Mouse (Mus musculus) kidney, adult 11 months (tissue): ENCODE measurements around the gene Cyp4f16.
A peak's percentile ranks its signal among the peaks of the same experiment; 100 is the strongest.
"Not testable (repeated sequence)": the region's sequence is repeated elsewhere in the genome, so short reads cannot be mapped to it uniquely, and the experiment has no call there.

ENCODE experiments used
- DNase-seq: peaks from one replicate; pipeline ENCODE4 v3.0.0; 2022

Gene Cyp4f16

GRCm38 (mm10) chr17:32550900-32551770 is 14.8 kb downstream of the Cyp4f16 start:
- DNase-seq = peak; percentile 77

GRCm38 (mm10) chr17:32553016-32553415 is 16.7 kb downstream of the Cyp4f16 start:
- not testable (repeated sequence) for DNase-seq

- DNase-seq = not testable (repeated sequence)
These were observed 18.0 kb downstream of the Cyp4f16 start for GRCm38 (mm10) chr17:32554368-32554767.

- DNase-seq = not testable (repeated sequence)
These were observed 26.9 kb downstream of the Cyp4f16 start for GRCm38 (mm10) chr17:32563301-32563700.

- not testable (repeated sequence) for DNase-seq
These were observed 36.9 kb downstream of the Cyp4f16 start for GRCm38 (mm10) chr17:32573286-32573685.

GRCm38 (mm10) chr17:32577496-32578186 is 41.3 kb downstream of the Cyp4f16 start:
- no peak for DNase-seq

GRCm38 (mm10) chr17:32596494-32596893 is 60.1 kb downstream of the Cyp4f16 start:
- DNase-seq = no peak
